Mouse (Mus musculus): ENCODE data around the gene Abca13. TPM values are rescaled to one million over a fixed set of nuclear protein-coding genes. Genes with fewer than 3 reads are reported as not detected.
A peak's percentile ranks its signal among the peaks of the same experiment; 100 is the strongest.
"Not testable (repeated sequence)": the region's sequence is repeated elsewhere in the genome, so short reads cannot be mapped to it uniquely, and the experiment has no call there.

Abca13 gene
- polyA plus RNA-seq (2015; fragmentation: Nextera tagmentation; extraction: Ambion mirVana) = 0.01 and 0.12 TPM in 2 replicates

DNA sequence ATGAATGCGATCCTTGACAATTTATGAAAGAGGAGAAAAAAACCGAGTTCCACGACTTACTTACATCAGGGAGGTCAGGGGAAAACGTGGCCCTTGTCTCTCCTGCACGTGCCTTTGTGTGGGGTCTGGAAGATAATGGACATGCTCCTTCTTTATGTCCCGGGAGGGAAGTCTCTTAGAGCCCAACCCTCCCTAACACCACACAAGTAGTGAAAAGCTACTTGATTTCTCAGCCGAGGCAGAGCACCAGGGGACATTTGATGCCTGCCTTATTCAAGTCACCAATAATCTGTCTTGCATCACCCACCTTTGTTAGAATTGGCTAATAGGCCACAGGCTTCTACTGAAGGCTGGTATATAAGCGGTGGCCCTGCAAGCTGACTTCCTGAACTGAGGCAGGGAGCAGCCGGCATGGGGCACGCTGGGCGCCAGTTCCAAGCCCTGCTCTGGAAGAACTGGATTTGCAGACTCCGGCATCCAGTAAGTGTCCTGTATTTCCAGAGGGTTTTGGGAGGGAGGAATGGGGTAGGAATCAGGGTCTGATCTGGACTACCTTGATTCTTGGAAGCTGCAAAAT lies at the start of gene Abca13:
Gene Abca13 (plus strand): TSS at position 388 of the 577 bp plus-strand sequence.
- Histone ChIP-seq H3K9me3 (no peaks in the 10 kb centered on the region), H3K4me3 (no peak within 1 kb of the TSS), H3K27me3 (no peaks in the 10 kb centered on the region), H3K4me2 (no peak within 1 kb of the TSS), H3K9ac (no peak within 1 kb of the TSS), H3K36me3 (no peaks in the 10 kb centered on the region), H3K4me1 (0 out of 2 replicates have a peak, but pooled peaks cover 3% of the 10 kb centered on the region), H3K27ac (peak within 1 kb of the TSS; percentile 34)
- 36% methylated on average over 12 of the region's 12 CpGs for WGBS
- ATAC-seq (ENCODE audit: borderline replicate concordance, extremely low read depth, low FRiP score, low TSS enrichment) = peak; percentile 52

DNA sequence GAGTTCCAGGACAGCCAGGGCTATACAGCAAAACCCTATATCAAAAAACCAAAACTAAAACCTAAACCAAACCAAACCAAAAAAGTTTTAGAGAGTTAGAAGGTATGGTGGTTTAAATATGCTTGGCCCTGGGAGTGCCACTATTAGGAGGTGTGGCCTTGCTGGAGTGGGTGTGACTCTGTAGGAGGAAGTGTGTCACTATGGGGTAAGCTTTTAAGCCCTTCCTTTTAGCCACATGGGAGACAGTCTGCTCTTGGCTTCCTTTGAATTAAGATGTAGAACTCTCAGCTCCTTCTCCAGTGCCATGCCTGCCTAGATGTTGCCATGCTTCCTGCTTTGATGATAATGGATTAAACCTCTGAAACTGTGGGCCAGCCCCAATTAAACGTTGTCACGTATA lies 46.6 kb upstream of the Abca13 start:
- no peaks in the 10 kb centered on the region for H3K27me3 ChIP-seq
- H3K4me3 ChIP-seq = no peak overlapping the region
- no peak overlapping the region for H3K27ac ChIP-seq
- no peaks in the 10 kb centered on the region for H3K9me3 ChIP-seq
- H3K36me3 ChIP-seq = no peaks in the 10 kb centered on the region
- 87% methylated on average over 2 of the region's 2 CpGs for WGBS
- no peak overlapping the region for H3K4me2 ChIP-seq
- H3K4me1 ChIP-seq = no peaks in the 10 kb centered on the region
- ATAC-seq (ENCODE audit: borderline replicate concordance, extremely low read depth, low FRiP score, low TSS enrichment) = no peak
- no peak overlapping the region for H3K9ac ChIP-seq

DNA sequence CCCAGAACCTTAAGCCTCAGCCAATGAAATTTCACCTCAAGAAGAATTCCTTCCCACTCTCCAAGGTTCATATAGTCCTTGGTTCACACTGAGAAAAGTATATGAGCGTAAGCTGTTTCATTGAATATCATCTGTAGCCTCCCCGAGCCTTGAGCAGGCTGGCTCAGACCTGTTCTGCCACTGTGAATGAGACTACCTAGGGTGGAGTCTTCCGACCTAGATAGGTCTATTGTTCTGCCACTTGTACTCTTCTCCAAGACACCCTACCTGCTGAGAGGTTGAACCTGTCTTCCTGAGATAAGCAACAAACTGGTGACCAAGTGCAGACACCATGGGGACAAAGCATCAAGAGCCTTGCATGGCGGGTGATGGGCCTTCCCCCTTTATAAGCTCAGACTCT lies 45.6 kb upstream of the Abca13 start:
- Histone ChIP-seq H3K27me3 (no peaks in the 10 kb centered on the region), H3K4me1 (no peaks in the 10 kb centered on the region), H3K9ac (no peak overlapping the region), H3K4me3 (no peak overlapping the region), H3K36me3 (no peaks in the 10 kb centered on the region), H3K27ac (no peak overlapping the region), H3K9me3 (no peaks in the 10 kb centered on the region), H3K4me2 (no peak overlapping the region)
- WGBS = 84% methylated on average over 4 of the region's 4 CpGs
- no peak for ATAC-seq (ENCODE audit: borderline replicate concordance, extremely low read depth, low FRiP score, low TSS enrichment)

DNA sequence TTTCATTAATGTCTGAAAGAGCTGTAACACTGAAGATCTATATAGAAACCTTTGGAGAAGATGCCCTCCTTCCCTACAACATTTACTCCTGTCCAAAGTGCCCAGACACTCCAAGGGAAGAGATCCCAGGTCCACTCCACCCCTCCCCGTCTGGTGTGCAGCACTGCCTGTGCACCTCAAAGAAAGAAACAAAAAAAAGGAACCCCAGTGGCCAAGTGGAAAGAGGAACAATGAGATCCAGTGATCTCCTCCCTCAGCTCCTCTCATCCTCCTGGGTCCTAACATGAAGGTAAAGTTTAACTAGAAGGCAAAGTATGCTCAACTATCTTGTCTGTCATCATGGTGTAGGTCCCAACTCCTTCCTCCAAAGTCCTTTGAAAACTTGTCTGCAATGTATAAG lies 45.1 kb upstream of the Abca13 start:
- no peaks in the 10 kb centered on the region for H3K27me3 ChIP-seq
- H3K4me3 ChIP-seq = no peak overlapping the region
- no peak overlapping the region for H3K4me2 ChIP-seq
- no peak for ATAC-seq (ENCODE audit: borderline replicate concordance, extremely low read depth, low FRiP score, low TSS enrichment)
- H3K4me1 ChIP-seq = no peaks in the 10 kb centered on the region
- no peaks in the 10 kb centered on the region for H3K36me3 ChIP-seq
- H3K27ac ChIP-seq = no peak overlapping the region
- H3K9ac ChIP-seq = no peak overlapping the region
- WGBS = 100% methylated on average over 1 of the region's 1 CpGs
- H3K9me3 ChIP-seq = no peaks in the 10 kb centered on the region

- Histone ChIP-seq H3K27ac (no peak overlapping the region), H3K9me3 (no peaks in the 10 kb centered on the region), H3K27me3 (no peaks in the 10 kb centered on the region), H3K36me3 (no peaks in the 10 kb centered on the region), H3K4me3 (no peak overlapping the region), H3K4me2 (no peak overlapping the region), H3K9ac (no peak overlapping the region), H3K4me1 (no peaks in the 10 kb centered on the region)
- ATAC-seq (ENCODE audit: borderline replicate concordance, extremely low read depth, low FRiP score, low TSS enrichment) = no peak
- WGBS = 55% methylated on average over 2 of the region's 2 CpGs
Measured at GRCm38 (mm10) chr11:9148206-9148605, 43.5 kb upstream of the Abca13 start.

- H3K9ac ChIP-seq; H3K9me3 ChIP-seq; ATAC-seq (ENCODE audit: borderline replicate concordance, extremely low read depth, low FRiP score, low TSS enrichment); H3K27ac ChIP-seq; H3K4me1 ChIP-seq; H3K27me3 ChIP-seq; H3K4me3 ChIP-seq; H3K4me2 ChIP-seq; H3K36me3 ChIP-seq: not testable (repeated sequence)
- WGBS = 76% methylated on average over 25 of the region's 25 CpGs
Measured at GRCm38 (mm10) chr11:9150403-9150802, 41.3 kb upstream of the Abca13 start.

DNA sequence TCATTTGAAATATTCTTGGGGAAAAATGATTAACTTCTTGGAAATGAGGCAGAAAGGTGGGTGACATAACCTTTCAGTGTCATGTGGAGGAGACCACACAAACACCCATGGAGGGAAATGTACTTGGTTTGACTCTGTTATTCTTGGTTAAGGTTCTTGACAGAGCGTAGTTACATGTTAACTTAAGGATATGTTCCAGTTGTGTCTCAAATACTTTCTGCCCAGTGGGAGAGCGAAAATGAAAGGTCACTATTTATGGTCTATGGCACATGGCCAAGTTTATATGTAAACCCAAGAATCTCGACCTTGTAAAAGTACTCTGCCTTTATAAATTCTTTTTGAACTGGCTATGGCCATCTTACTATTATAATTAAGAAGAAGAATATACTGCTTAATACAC lies 31.8 kb upstream of the Abca13 start:
- Histone ChIP-seq H3K4me1 (no peaks in the 10 kb centered on the region), H3K27me3 (no peaks in the 10 kb centered on the region), H3K9me3 (no peaks in the 10 kb centered on the region), H3K9ac (no peak overlapping the region), H3K4me2 (no peak overlapping the region), H3K27ac (no peak overlapping the region), H3K4me3 (no peak overlapping the region), H3K36me3 (no peaks in the 10 kb centered on the region)
- 21% methylated on average over 3 of the region's 3 CpGs for WGBS
- no peak for ATAC-seq (ENCODE audit: borderline replicate concordance, extremely low read depth, low FRiP score, low TSS enrichment)

GRCm38 (mm10) chr11:9167331-9167730 lies 24.4 kb upstream of the Abca13 start:
- no peak overlapping the region for H3K27ac ChIP-seq
- ATAC-seq (ENCODE audit: borderline replicate concordance, extremely low read depth, low FRiP score, low TSS enrichment) = no peak
- H3K9ac ChIP-seq = no peak overlapping the region
- no peaks in the 10 kb centered on the region for H3K36me3 ChIP-seq
- H3K4me3 ChIP-seq = no peak overlapping the region
- no peak overlapping the region for H3K4me2 ChIP-seq
- 74% methylated on average over 2 of the region's 2 CpGs for WGBS
- H3K9me3 ChIP-seq = no peaks in the 10 kb centered on the region
- no peaks in the 10 kb centered on the region for H3K27me3 ChIP-seq
- no peaks in the 10 kb centered on the region for H3K4me1 ChIP-seq

DNA sequence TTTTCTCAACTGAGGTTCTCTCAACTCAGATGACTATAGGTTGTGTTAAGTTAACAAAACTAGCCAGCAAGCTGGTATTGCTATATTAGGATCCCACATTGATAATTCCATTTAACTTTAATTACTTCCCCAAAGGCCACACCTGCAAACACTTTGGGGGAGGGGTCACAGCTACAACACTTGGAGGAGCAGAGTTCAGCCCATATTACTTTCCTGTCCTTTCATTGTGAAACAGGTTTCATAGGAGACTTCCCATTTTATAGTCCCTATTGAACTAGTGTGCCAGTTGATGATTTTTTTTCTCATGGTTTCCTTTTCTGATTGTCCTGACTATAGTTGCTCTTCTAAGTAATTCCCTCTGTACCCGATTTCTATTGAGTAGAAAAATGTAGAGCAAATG lies 10.3 kb upstream of the Abca13 start:
- 84% methylated on average over 1 of the region's 1 CpGs for WGBS
- Histone ChIP-seq H3K4me2 (no peak overlapping the region), H3K36me3 (no peaks in the 10 kb centered on the region), H3K4me1 (no peaks in the 10 kb centered on the region), H3K9ac (no peak overlapping the region), H3K9me3 (no peaks in the 10 kb centered on the region), H3K27me3 (no peaks in the 10 kb centered on the region), H3K27ac (no peak overlapping the region), H3K4me3 (no peak overlapping the region)
- no peak for ATAC-seq (ENCODE audit: borderline replicate concordance, extremely low read depth, low FRiP score, low TSS enrichment)

GRCm38 (mm10) chr11:9189471-9189870 lies 2.3 kb upstream of the Abca13 start:
- H3K4me1 ChIP-seq; H3K27ac ChIP-seq; ATAC-seq (ENCODE audit: borderline replicate concordance, extremely low read depth, low FRiP score, low TSS enrichment); H3K36me3 ChIP-seq; H3K9me3 ChIP-seq; H3K4me3 ChIP-seq; H3K27me3 ChIP-seq; H3K9ac ChIP-seq; H3K4me2 ChIP-seq: not testable (repeated sequence)

GRCm38 (mm10) chr11:9190772-9191554 lies 779 bp upstream of the Abca13 start:
- Histone ChIP-seq H3K36me3 (no peaks in the 10 kb centered on the region), H3K4me2 (no peak overlapping the region), H3K27ac (peak overlapping the region; percentile 34)

DNA sequence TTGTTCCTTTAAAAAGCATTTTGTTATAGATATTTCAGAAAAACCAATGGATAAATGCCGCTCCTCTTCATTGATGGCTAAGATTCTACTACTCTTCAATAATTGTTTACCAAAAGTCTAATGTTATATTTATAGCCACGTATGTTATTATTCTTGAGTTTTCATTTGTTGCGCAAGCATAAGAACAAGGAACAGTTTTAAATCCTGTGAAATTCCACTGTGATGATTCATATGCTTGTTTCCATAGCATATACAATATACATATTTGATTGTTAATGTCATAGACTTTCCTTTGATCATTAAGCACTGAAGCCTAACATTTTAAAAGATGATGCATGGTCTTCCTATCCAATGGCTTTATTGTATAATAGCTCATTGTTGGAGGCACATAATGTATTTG lies 3.1 kb downstream of the Abca13 start:
- 0 out of 2 replicates have a peak, but pooled peaks cover 3% of the 10 kb centered on the region for H3K4me1 ChIP-seq
- no peaks in the 10 kb centered on the region for H3K36me3 ChIP-seq
- H3K9ac ChIP-seq = no peak overlapping the region
- ATAC-seq (ENCODE audit: borderline replicate concordance, extremely low read depth, low FRiP score, low TSS enrichment) = no peak
- H3K4me3 ChIP-seq = no peak overlapping the region
- no peaks in the 10 kb centered on the region for H3K27me3 ChIP-seq
- H3K4me2 ChIP-seq = no peak overlapping the region
- no peaks in the 10 kb centered on the region for H3K9me3 ChIP-seq
- 77% methylated on average over 3 of the region's 3 CpGs for WGBS
- H3K27ac ChIP-seq = no peak overlapping the region

More at GRCm38 (mm10) chr11:9190772-9191554, 779 bp upstream of the Abca13 start:
- 0 out of 2 replicates have a peak, but pooled peaks cover 3% of the 10 kb centered on the region for H3K4me1 ChIP-seq
- no peak overlapping the region for H3K4me3 ChIP-seq
- 33% methylated on average over 10 of the region's 11 CpGs for WGBS
- no peak overlapping the region for H3K9ac ChIP-seq
- H3K9me3 ChIP-seq = no peaks in the 10 kb centered on the region
- H3K27me3 ChIP-seq = no peaks in the 10 kb centered on the region
- ATAC-seq (ENCODE audit: borderline replicate concordance, extremely low read depth, low FRiP score, low TSS enrichment) = peak; percentile 81

All from lung, embryonic 15.5 days (tissue).